ENCODE assay signal across 17 mouse cellular contexts in the genomic region with DNA sequence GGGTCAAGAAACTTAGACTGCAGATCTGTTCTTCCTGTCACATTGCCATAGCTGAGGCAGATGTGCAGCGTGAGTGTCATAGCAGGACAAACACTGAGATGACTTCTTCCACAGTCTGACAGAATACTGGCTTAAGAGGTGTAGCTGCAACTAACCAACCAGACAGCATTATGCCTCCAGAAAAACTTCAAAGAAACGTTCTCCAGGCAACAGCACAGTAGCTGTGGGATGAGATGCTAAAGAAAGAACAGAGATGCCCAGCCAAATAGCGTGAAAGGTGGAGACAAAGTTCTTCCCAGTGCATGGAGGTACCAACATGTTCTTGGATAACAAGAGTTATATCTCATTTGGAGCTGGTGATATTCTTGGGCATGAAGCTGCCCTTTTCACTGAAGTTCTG. TPM values are rescaled to one million over a fixed set of nuclear protein-coding genes. Genes with fewer than 3 reads are reported as not detected.
DNase-seq lines count a peak whose midpoint lies in the region; ATAC-seq and TF ChIP-seq lines count a peak whose summit lies in the region.
"Had no signal": no experiment of that assay in that cellular context is flagged by ENCODE, and none has a peak within 500 bp of the region (broad histone marks: within the 10 kb centered on the region; RNA-seq: fewer than 3 reads in every experiment).

No protein-coding gene starts in this region.

- intact Hi-C loops in left cerebral cortex, adult 2 months (cut with DNase I): no loop called here

- no peak for DNase-seq in hindbrain, embryonic 10.5 days (ENCODE audit: low spot score)
- DNase-seq in brain, adult 2 months (ENCODE audit: low read depth, low spot score): peak; percentile 47
- DNase-seq in left cerebral cortex, adult 2 months (ENCODE audit: extremely low spot score in 1 of 2, low spot score in 2 of 2): no peak
- DNase-seq: adrenal gland, postnatal 10 days; cerebellum, adult 11-12 months; cerebellum, adult 9-10 months; cerebellum, postnatal 36 days; gastrocnemius, adult 2 months; gastrocnemius, postnatal 25 days had no signal

- H3K4me3 ChIP-seq in hindbrain, embryonic 15.5 days: no peak overlapping the region
- no peak overlapping the region for H3K4me3 ChIP-seq in hindbrain, embryonic 10.5 days
- H3K4me3 ChIP-seq in neural tube, embryonic 13.5 days: no peak overlapping the region
- H3K4me3 ChIP-seq in neural tube, embryonic 15.5 days (replicated peaks): no peak overlapping the region
- peak overlapping the region; percentile 31 for H3K4me3 ChIP-seq in myocyte
- H3K4me3 ChIP-seq in left cerebral cortex, adult 2 months: no peak overlapping the region
- H3K4me3 ChIP-seq: forebrain, embryonic 12.5 days; gastrocnemius, adult 2 months; heart, embryonic 12.5 days; intestine, embryonic 15.5 days had no signal

- no peak for TF ChIP-seq POLR2A in myocyte (IDR thresholded peaks at IDR 0.05; ENCODE audit: insufficient read length, low read depth)

- 63% methylated on average over 3 of the region's 3 CpGs for WGBS in hindbrain, embryonic 15.5 days
- 64% methylated on average over 3 of the region's 3 CpGs for WGBS in hindbrain, embryonic 10.5 days
- 69% methylated on average over 3 of the region's 3 CpGs for WGBS in neural tube, embryonic 13.5 days
- WGBS in neural tube, embryonic 15.5 days: 67% methylated on average over 3 of the region's 3 CpGs

- H3K4me2 ChIP-seq in hindbrain, embryonic 15.5 days: 0 out of 2 replicates have a peak overlapping the region, but pooled peaks have one; percentile 4
- no peak overlapping the region for H3K4me2 ChIP-seq in neural tube, embryonic 13.5 days
- no peak overlapping the region for H3K4me2 ChIP-seq in neural tube, embryonic 15.5 days
- H3K4me2 ChIP-seq in myocyte (ENCODE audit: low read depth): peak overlapping the region; percentile 73
- H3K4me2 ChIP-seq: forebrain, embryonic 12.5 days; heart, embryonic 12.5 days; intestine, embryonic 15.5 days had no signal

- H3K27ac ChIP-seq in hindbrain, embryonic 15.5 days (replicated peaks): no peak overlapping the region
- no peak overlapping the region for H3K27ac ChIP-seq in hindbrain, embryonic 10.5 days
- H3K27ac ChIP-seq in neural tube, embryonic 13.5 days (replicated peaks): peak overlapping the region; percentile 70; the same call in 1 of the 2 replicates
- no peak overlapping the region for H3K27ac ChIP-seq in neural tube, embryonic 15.5 days (replicated peaks)
- H3K27ac ChIP-seq in left cerebral cortex, adult 2 months: no peak overlapping the region
- H3K27ac ChIP-seq: gastrocnemius, adult 2 months; intestine, embryonic 15.5 days had no signal

- no peak overlapping the region for H3ac ChIP-seq in myocyte (ENCODE audit: control insufficient read depth, insufficient read length)

- H3K4me1 ChIP-seq in hindbrain, embryonic 15.5 days (replicated peaks): peaks cover 13% of the 10 kb centered on the region
- peaks cover 17% of the 10 kb centered on the region for H3K4me1 ChIP-seq in hindbrain, embryonic 10.5 days (replicated peaks)
- peaks cover 24% of the 10 kb centered on the region for H3K4me1 ChIP-seq in neural tube, embryonic 13.5 days (replicated peaks)
- no peaks in the 10 kb centered on the region for H3K4me1 ChIP-seq in neural tube, embryonic 15.5 days
- H3K4me1 ChIP-seq: heart, embryonic 12.5 days; intestine, embryonic 15.5 days had no signal

- H3K9me3 ChIP-seq in hindbrain, embryonic 15.5 days: no peaks in the 10 kb centered on the region
- H3K9me3 ChIP-seq in hindbrain, embryonic 10.5 days: no peaks in the 10 kb centered on the region
- no peaks in the 10 kb centered on the region for H3K9me3 ChIP-seq in neural tube, embryonic 13.5 days
- H3K9me3 ChIP-seq in neural tube, embryonic 15.5 days (replicated peaks): no peaks in the 10 kb centered on the region
- H3K9me3 ChIP-seq: forebrain, embryonic 12.5 days; heart, embryonic 12.5 days; intestine, embryonic 15.5 days had no signal

- no peaks in the 10 kb centered on the region for H3K79me2 ChIP-seq in myocyte (ENCODE audit: control insufficient read depth, insufficient read depth)

- no peaks in the 10 kb centered on the region for H3K36me3 ChIP-seq in hindbrain, embryonic 15.5 days
- H3K36me3 ChIP-seq in hindbrain, embryonic 10.5 days: no peaks in the 10 kb centered on the region
- H3K36me3 ChIP-seq in neural tube, embryonic 13.5 days: no peaks in the 10 kb centered on the region
- no peaks in the 10 kb centered on the region for H3K36me3 ChIP-seq in neural tube, embryonic 15.5 days
- no peaks in the 10 kb centered on the region for H3K36me3 ChIP-seq in myocyte (ENCODE audit: control insufficient read depth, insufficient read depth)
- H3K36me3 ChIP-seq: forebrain, embryonic 12.5 days; heart, embryonic 12.5 days; intestine, embryonic 15.5 days had no signal

- peaks cover 2% of the 10 kb centered on the region; the same call in 1 of the 2 replicates for H3K27me3 ChIP-seq in hindbrain, embryonic 15.5 days
- peaks cover 22% of the 10 kb centered on the region for H3K27me3 ChIP-seq in hindbrain, embryonic 10.5 days (ENCODE audit: insufficient read depth, poor library complexity, severe bottlenecking)
- peaks cover 24% of the 10 kb centered on the region for H3K27me3 ChIP-seq in neural tube, embryonic 13.5 days
- peaks cover 7% of the 10 kb centered on the region; the same call in 1 of the 2 replicates for H3K27me3 ChIP-seq in neural tube, embryonic 15.5 days (replicated peaks)
- H3K27me3 ChIP-seq in myocyte (ENCODE audit: control insufficient read depth, insufficient read depth, insufficient read length): no peaks in the 10 kb centered on the region

- no peak for TF ChIP-seq CTCF in left cerebral cortex, adult 2 months (IDR thresholded peaks at IDR 0.05)

- no peak for ATAC-seq in hindbrain, embryonic 15.5 days (ENCODE audit: low FRiP score, low read depth)
- ATAC-seq in neural tube, embryonic 13.5 days (ENCODE audit: low read depth): no peak
- no peak for ATAC-seq in neural tube, embryonic 15.5 days (ENCODE audit: low FRiP score)
- ATAC-seq: CD4-positive, CD25-positive, alpha-beta regulatory T cell, adult 4 months; intestine, embryonic 15.5 days had no signal

- H3K9ac ChIP-seq in hindbrain, embryonic 15.5 days: no peak overlapping the region
- H3K9ac ChIP-seq in neural tube, embryonic 13.5 days: no peak overlapping the region
- H3K9ac ChIP-seq in neural tube, embryonic 15.5 days (replicated peaks): no peak overlapping the region
- H3K9ac ChIP-seq: forebrain, embryonic 12.5 days; heart, embryonic 12.5 days; intestine, embryonic 15.5 days had no signal

TF ChIP-seq in myocyte, 11 proteins besides CTCF, POLR2A, EP300 and RAD21:
- no peak for TF ChIP-seq POLR2AphosphoS2 (IDR thresholded peaks at IDR 0.05; ENCODE audit: insufficient read length, low read depth)
- TF ChIP-seq REST (IDR thresholded peaks at IDR 0.05; ENCODE audit: insufficient read depth, insufficient read length): no peak
- TF ChIP-seq CEBPB (IDR thresholded peaks at IDR 0.05; ENCODE audit: insufficient read depth, poor library complexity, severe bottlenecking): no peak
- no peak for TF ChIP-seq E2F4 (IDR thresholded peaks at IDR 0.05; ENCODE audit: insufficient read depth)
- no peak for TF ChIP-seq TCF12 (IDR thresholded peaks at IDR 0.05; ENCODE audit: insufficient read depth, poor library complexity, severe bottlenecking)
- TF ChIP-seq TCF3 (IDR thresholded peaks at IDR 0.05; ENCODE audit: insufficient read length, low read depth): no peak
- no peak for TF ChIP-seq MAX (IDR thresholded peaks at IDR 0.05; ENCODE audit: low read depth)
- TF ChIP-seq MYOG (IDR thresholded peaks at IDR 0.05; ENCODE audit: control insufficient read depth in 1 of 3, insufficient read depth in 1 of 3, insufficient read length in 2 of 3, low read depth in 2 of 3): no peak
- TF ChIP-seq USF1 (IDR thresholded peaks at IDR 0.05; ENCODE audit: low read depth): no peak
- TF ChIP-seq SRF (IDR thresholded peaks at IDR 0.05; ENCODE audit: control insufficient read depth, insufficient read length, low read depth): no peak
- TF ChIP-seq MYOD1 (IDR thresholded peaks at IDR 0.05; ENCODE audit: control insufficient read depth in 1 of 3, insufficient read length in 2 of 3, low read depth in 2 of 3): no peak

RNA-seq across cellular contexts. Expression of a gene that starts 5.9 kb away (rescaled TPM):
- polyA plus RNA-seq in hindbrain, embryonic 15.5 days (2015; fragmentation: Nextera tagmentation; extraction: Ambion mirVana): 51.7 and 54.6 TPM in 2 replicates
- polyA plus RNA-seq in hindbrain, embryonic 10.5 days (2016; fragmentation: Nextera tagmentation; extraction: Ambion mirVana): 131 and 150 TPM in 2 replicates
- 60.9 and 61.5 TPM in 2 replicates for polyA plus RNA-seq in neural tube, embryonic 13.5 days (2015; fragmentation: Nextera tagmentation; extraction: Ambion mirVana)
- 52.8 and 56.6 TPM in 2 replicates for polyA plus RNA-seq in neural tube, embryonic 15.5 days (2015; fragmentation: Nextera tagmentation; extraction: Ambion mirVana)
- polyA plus RNA-seq in myocyte (2012; fragmentation: generic; extraction: Trizol): 29.2 TPM
- 10 to 100 TPM; 24.5 to 24.9 TPM for total RNA-seq in left cerebral cortex, adult 2 months (2021)

RNA-seq across cellular contexts. Expression of a gene that starts 23.8 kb away (rescaled TPM):
- polyA plus RNA-seq in hindbrain, embryonic 15.5 days (2015; fragmentation: Nextera tagmentation; extraction: Ambion mirVana): 8.3 and 10.2 TPM in 2 replicates
- 12.0 and 14.9 TPM in 2 replicates for polyA plus RNA-seq in hindbrain, embryonic 10.5 days (2016; fragmentation: Nextera tagmentation; extraction: Ambion mirVana)
- 10.9 and 12.8 TPM in 2 replicates for polyA plus RNA-seq in neural tube, embryonic 13.5 days (2015; fragmentation: Nextera tagmentation; extraction: Ambion mirVana)
- 11.3 and 12.6 TPM in 2 replicates for polyA plus RNA-seq in neural tube, embryonic 15.5 days (2015; fragmentation: Nextera tagmentation; extraction: Ambion mirVana)
- 2.5 TPM for polyA plus RNA-seq in myocyte (2012; fragmentation: generic; extraction: Trizol)
- 10 to 100 TPM; 15.1 to 17.9 TPM for total RNA-seq in left cerebral cortex, adult 2 months (2021)

RNA-seq across cellular contexts. Expression of a gene that starts 23.8 kb away (rescaled TPM):
- 19.8 and 20.3 TPM in 2 replicates for polyA plus RNA-seq in hindbrain, embryonic 15.5 days (2015; fragmentation: Nextera tagmentation; extraction: Ambion mirVana)
- polyA plus RNA-seq in hindbrain, embryonic 10.5 days (2016; fragmentation: Nextera tagmentation; extraction: Ambion mirVana): 21.1 and 22.5 TPM in 2 replicates
- 16.4 and 19.8 TPM in 2 replicates for polyA plus RNA-seq in neural tube, embryonic 13.5 days (2015; fragmentation: Nextera tagmentation; extraction: Ambion mirVana)
- 15.6 and 17.5 TPM in 2 replicates for polyA plus RNA-seq in neural tube, embryonic 15.5 days (2015; fragmentation: Nextera tagmentation; extraction: Ambion mirVana)
- polyA plus RNA-seq in myocyte (2012; fragmentation: generic; extraction: Trizol): 21.7 TPM
- total RNA-seq in left cerebral cortex, adult 2 months (2021): 10 to 100 TPM; 33.6 to 34.4 TPM

Comparison
In these comparisons a context has a peak if more than half of its experiments do, and no peak if none do; other contexts are left out.
1. H3K4me2 ChIP-seq: peak in hindbrain, embryonic 15.5 days (single experiment) and myocyte (single experiment); none in neural tube, embryonic 13.5 days (single experiment) and neural tube, embryonic 15.5 days (single experiment).